Mouse (Mus musculus): ENCODE measurements around the gene Vash1. TPM values are rescaled to one million over a fixed set of nuclear protein-coding genes. Genes with fewer than 3 reads are reported as not detected.

Gene Vash1
- 0.74 and 0.87 TPM in 2 replicates for polyA plus RNA-seq (2012; rRNA removed)

DNA sequence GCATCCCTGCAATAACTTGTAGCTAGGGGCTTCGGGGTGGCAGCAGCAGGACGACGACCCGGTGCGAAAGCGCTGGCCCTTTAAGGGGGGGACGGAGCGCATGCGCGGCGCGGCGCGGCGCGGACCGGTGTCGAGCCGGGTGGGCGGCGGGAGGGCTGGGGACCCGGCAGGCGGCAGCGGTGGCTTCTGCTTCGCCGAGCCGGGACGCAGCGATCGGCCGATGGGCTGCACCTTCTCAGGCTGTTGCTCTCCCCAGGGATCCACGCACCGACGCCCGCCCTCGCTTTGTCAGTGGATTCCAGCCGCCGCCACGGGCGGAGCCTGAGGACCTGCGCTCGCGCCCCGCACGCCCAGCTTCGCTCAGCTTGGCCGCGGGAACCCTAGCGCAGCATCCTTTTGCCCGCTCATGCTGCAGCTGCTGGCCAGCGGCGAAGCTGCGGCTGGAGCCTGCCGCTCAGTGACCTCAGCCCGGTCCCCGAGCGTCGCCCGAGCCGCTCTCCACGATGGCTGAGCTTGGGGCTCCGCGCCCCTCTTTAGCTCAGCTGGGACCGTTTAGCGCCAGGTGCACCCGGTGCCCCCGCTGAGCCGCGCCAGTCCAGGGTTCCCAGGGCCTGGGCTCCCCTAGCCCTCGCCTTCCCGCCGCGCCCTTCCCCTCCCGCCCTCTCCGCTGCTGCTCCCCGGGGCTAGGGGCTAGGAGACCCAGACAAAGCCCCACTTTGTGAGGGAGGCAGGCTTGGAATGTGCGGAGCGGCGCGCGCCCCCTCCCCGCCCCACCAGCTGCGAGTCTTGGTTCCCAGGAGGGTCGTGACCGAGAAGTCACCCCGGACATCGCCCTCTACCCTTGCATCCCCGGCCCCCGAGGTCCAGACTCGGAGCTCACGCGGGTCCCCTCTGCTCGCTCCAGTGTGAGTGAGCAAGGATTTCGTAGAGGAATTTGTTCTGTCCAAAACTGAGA, at the start of gene Vash1:
Vash1 (plus strand) TSS at position 110 of the 955 bp plus-strand sequence.

DNA sequence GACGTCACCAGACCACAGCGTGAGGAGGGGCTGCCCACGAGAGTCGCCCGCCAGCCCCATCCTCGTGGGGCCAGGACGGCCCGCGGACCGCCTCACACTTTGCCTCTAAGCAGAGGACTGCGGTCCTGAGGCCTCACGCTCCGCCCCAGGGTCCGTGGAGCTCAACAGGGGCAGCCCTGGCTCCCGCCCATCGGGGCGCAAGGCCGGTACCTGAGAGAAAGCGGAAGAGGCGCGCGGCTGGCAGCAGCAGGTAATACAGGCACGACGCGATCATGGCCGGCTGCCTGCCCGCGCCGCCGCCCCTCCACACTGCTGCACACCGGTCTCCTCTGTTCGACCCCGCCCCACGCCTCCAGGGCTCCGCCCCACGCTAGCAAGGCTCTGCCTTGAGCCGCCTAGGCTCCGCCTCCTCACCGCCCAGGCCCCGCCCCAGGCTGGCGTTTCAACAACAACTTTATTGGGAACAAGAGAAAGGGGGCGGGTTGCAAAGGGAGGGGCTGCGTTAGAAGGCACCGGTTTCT, 47.7 kb downstream of the Vash1 start, which contains the start of gene Angel1:
Angel1 (minus strand) TSS at position 341 of the 521 bp plus-strand sequence.

DNA sequence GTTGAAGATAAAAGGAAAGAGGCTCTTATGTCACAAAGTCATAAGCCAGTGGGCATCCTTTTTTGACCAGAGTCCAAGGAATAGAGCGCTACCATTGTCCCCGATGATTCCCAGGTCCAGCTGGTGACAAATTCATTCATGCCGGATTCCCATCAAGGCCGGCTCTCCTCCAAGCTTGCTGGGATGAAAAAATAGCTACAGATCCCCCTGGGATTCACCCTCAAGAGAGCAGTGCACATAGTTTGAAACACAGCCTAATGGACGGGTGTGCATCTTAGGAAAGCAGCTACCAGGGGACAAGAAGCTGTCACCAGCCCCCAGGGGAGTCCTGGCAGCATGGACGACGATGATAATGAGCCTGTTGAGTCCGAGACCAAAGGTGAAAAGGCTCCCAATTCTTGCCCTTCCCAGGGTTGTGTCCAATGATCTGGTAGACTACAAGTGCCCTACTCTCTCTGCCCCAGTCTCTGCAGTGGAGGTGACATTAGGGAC, 55.9 kb downstream of the Vash1 start, which contains the start of gene Lrrc74a:
Lrrc74a (plus strand) TSS at position 51 of the 492 bp plus-strand sequence.

Other genes starting within 250 kb of the Vash1 start
- 0.93 and 0.95 TPM in 2 replicates for gene Angel1, start 47.8 kb downstream of the Vash1 start, polyA plus RNA-seq (2012; rRNA removed)
- gene Lrrc74a, start 55.7 kb downstream of the Vash1 start, polyA plus RNA-seq (2012; rRNA removed), result not detected in 2 replicates
- 2.8 and 3.9 TPM in 2 replicates for gene Irf2bpl, start 206.1 kb downstream of the Vash1 start, polyA plus RNA-seq (2012; rRNA removed)